Mouse (Mus musculus) myocyte (in vitro differentiated cells): ENCODE data around the gene Cnot6.

Experiments
- E2F4 ChIP-seq: IDR thresholded peaks from one replicate; pipeline ENCODE4 v1.6.1; 2011; ENCODE audit warnings: mild to moderate bottlenecking, control low read depth, moderate library complexity; ENCODE audit not compliant: insufficient read depth
- MAX ChIP-seq: IDR thresholded peaks from one replicate; pipeline ENCODE4 v1.6.1; 2011; ENCODE audit warnings: low read depth, mild to moderate bottlenecking, control low read depth
- MYOD1 ChIP-seq, 3 experiments: IDR thresholded peaks; one replicate each; pipeline ENCODE4 v1.6.1; 2011; ENCODE audit warnings: control low read depth in 2 of 3, low read depth in 2 of 3, mild to moderate bottlenecking in 2 of 3, moderate library complexity in 1 of 3; ENCODE audit not compliant: insufficient read length in 2 of 3, control insufficient read depth in 1 of 3
- MYOG ChIP-seq, 3 experiments: IDR thresholded peaks; one replicate each; pipeline ENCODE4 v1.6.1; 2011; ENCODE audit warnings: control low read depth in 2 of 3, low read depth in 2 of 3, mild to moderate bottlenecking in 2 of 3; ENCODE audit not compliant: insufficient read length in 2 of 3, control insufficient read depth in 1 of 3, insufficient read depth in 1 of 3
- POLR2A ChIP-seq: IDR thresholded peaks from one replicate; pipeline ENCODE4 v1.6.1; 2011; ENCODE audit warnings: low read depth, mild to moderate bottlenecking, control low read depth, moderate library complexity; ENCODE audit not compliant: insufficient read length
- POLR2AphosphoS2 ChIP-seq: IDR thresholded peaks from one replicate; pipeline ENCODE4 v1.6.1; 2011; ENCODE audit warnings: low read depth, control low read depth; ENCODE audit not compliant: insufficient read length
- REST ChIP-seq: IDR thresholded peaks from one replicate; pipeline ENCODE4 v1.6.1; 2011; ENCODE audit warnings: mild to moderate bottlenecking, control low read depth, moderate library complexity; ENCODE audit not compliant: insufficient read depth, insufficient read length
- TCF12 ChIP-seq: IDR thresholded peaks from one replicate; pipeline ENCODE4 v1.6.1; 2011; ENCODE audit warnings: mild to moderate bottlenecking, control low read depth; ENCODE audit not compliant: poor library complexity, insufficient read depth, severe bottlenecking
- TCF3 ChIP-seq: IDR thresholded peaks from one replicate; pipeline ENCODE4 v1.6.1; 2011; ENCODE audit warnings: low read depth, control low read depth; ENCODE audit not compliant: insufficient read length
- USF1 ChIP-seq: IDR thresholded peaks from one replicate; pipeline ENCODE4 v1.6.1; 2011; ENCODE audit warnings: low read depth, mild to moderate bottlenecking, control low read depth, moderate library complexity

GRCm38 (mm10) chr11:49744981-49745380, 32.5 kb upstream of the Cnot6 start:
- no peak for TF ChIP-seq E2F4
- TF ChIP-seq TCF3, result no peak
- no peak for TF ChIP-seq POLR2A
- no peak for TF ChIP-seq MAX
- no peak for TF ChIP-seq USF1
- TF ChIP-seq POLR2AphosphoS2, result no peak
- no peak for TF ChIP-seq REST
- TF ChIP-seq MYOD1 (IDR thresholded peaks at IDR 0.05; ENCODE audit: control insufficient read depth in 1 of 3, insufficient read length in 2 of 3, low read depth in 2 of 3), result no peak
- no peak for TF ChIP-seq TCF12
- no peak for TF ChIP-seq MYOG (IDR thresholded peaks at IDR 0.05; ENCODE audit: control insufficient read depth in 1 of 3, insufficient read depth in 1 of 3, insufficient read length in 2 of 3, low read depth in 2 of 3)
